Mouse (Mus musculus) kidney, embryonic 15.5 days (tissue): ENCODE measurements around the gene Ypel1. TPM values are rescaled to one million over a fixed set of nuclear protein-coding genes. Genes with fewer than 3 reads are reported as not detected.

Source experiments
- ATAC-seq: fragments of 200-750 bp; cut with Nextera tagmentation; replicated peaks from 2 replicates; pipeline ENCODE4 v1.8.0; 2017; ENCODE audit warnings: moderate TSS enrichment; ENCODE audit not compliant: low FRiP score
- H3K27ac ChIP-seq: fragments of 300-500 bp; sonication (generic); 2 replicates; pipeline ENCODE4 v1.5.1; 2015; ENCODE audit warnings: mild to moderate bottlenecking, inconsistent platforms
- H3K27me3 ChIP-seq: fragments of 300-500 bp; sonication (generic); 2 replicates; pipeline ENCODE4 v1.6.1; 2015; ENCODE audit warnings: inconsistent platforms
- H3K36me3 ChIP-seq: fragments of 300-500 bp; sonication (generic); 2 replicates; pipeline ENCODE4 v1.6.1; 2015; ENCODE audit warnings: inconsistent platforms
- H3K4me1 ChIP-seq: fragments of 300-500 bp; sonication (generic); 2 replicates; pipeline ENCODE4 v1.6.1; 2015; ENCODE audit warnings: inconsistent platforms
- H3K4me2 ChIP-seq: fragments of 300-500 bp; sonication (generic); 2 replicates; pipeline ENCODE4 v1.6.1; 2015; ENCODE audit warnings: moderate library complexity, mild to moderate bottlenecking, inconsistent platforms
- H3K4me3 ChIP-seq: fragments of 300-500 bp; sonication (generic); replicated peaks from 2 replicates; pipeline ENCODE4 v1.5.1; 2015; ENCODE audit warnings: mild to moderate bottlenecking, inconsistent platforms
- H3K9ac ChIP-seq: fragments of 300-500 bp; sonication (generic); 2 replicates; pipeline ENCODE4 v1.6.1; 2015; ENCODE audit warnings: mild to moderate bottlenecking, inconsistent platforms
- H3K9me3 ChIP-seq: fragments of 300-500 bp; sonication (generic); replicated peaks from 2 replicates; pipeline ENCODE4 v1.6.1; 2016; ENCODE audit warnings: inconsistent platforms
- WGBS: fragments of 180-500 bp; shearing (Covaris S2); methylation state at CpG from one replicate; pipeline ENCODE4 v1.1.7; 2015; ENCODE audit warnings: mixed read lengths; 5-methylcytosine and 5-hydroxymethylcytosine counted together
- polyA plus RNA-seq: library from polyadenylated mRNA; unstranded; fragments of >200 nt; fragmentation: Nextera tagmentation; extraction: Ambion mirVana; gene quantifications from 2 replicates; pipeline ENCODE4 v1.2.1, GENCODE M21; 2015

Ypel1 gene
- polyA plus RNA-seq, 1 experiment from 2014 or later = 43.5 TPM

GRCm38 (mm10) chr16:17055584-17055983 lies 13.9 kb upstream of the Ypel1 start:
- no peaks in the 10 kb centered on the region for H3K36me3 ChIP-seq
- no peak overlapping the region for H3K9ac ChIP-seq
- whole genome bisulfite sequencing = 81% methylated on average over 3 of the region's 3 CpGs
- no peak for ATAC-seq
- no peaks in the 10 kb centered on the region for H3K27me3 ChIP-seq
- H3K4me2 ChIP-seq = no peak overlapping the region
- no peaks in the 10 kb centered on the region for H3K9me3 ChIP-seq
- no peaks in the 10 kb centered on the region for H3K4me1 ChIP-seq
- no peak overlapping the region for H3K4me3 ChIP-seq
- no peak overlapping the region for H3K27ac ChIP-seq

- no peak overlapping the region for H3K4me2 ChIP-seq
- no peak overlapping the region for H3K9ac ChIP-seq
- H3K27me3 ChIP-seq = no peaks in the 10 kb centered on the region
- no peak for ATAC-seq
- no peak overlapping the region for H3K27ac ChIP-seq
- WGBS = 56% methylated on average over 1 of the region's 1 CpGs
- no peak overlapping the region for H3K4me3 ChIP-seq
- H3K36me3 ChIP-seq = no peaks in the 10 kb centered on the region
- 0 out of 2 replicates have a peak, but pooled peaks cover 4% of the 10 kb centered on the region for H3K4me1 ChIP-seq
- no peaks in the 10 kb centered on the region for H3K9me3 ChIP-seq
Observed at GRCm38 (mm10) chr16:17062338-17062737, 7.2 kb upstream of the Ypel1 start.

- no peak for ATAC-seq
- Histone ChIP-seq H3K4me2 (no peak overlapping the region), H3K27ac (no peak overlapping the region), H3K4me3 (no peak overlapping the region), H3K27me3 (no peaks in the 10 kb centered on the region), H3K36me3 (no peaks in the 10 kb centered on the region), H3K9ac (no peak overlapping the region), H3K4me1 (peaks cover 15% of the 10 kb centered on the region), H3K9me3 (no peaks in the 10 kb centered on the region)
- 88% methylated on average over 2 of the region's 2 CpGs for WGBS
Observed at GRCm38 (mm10) chr16:17067552-17067951, 1.9 kb upstream of the Ypel1 start.

- WGBS = 48% methylated on average over 6 of the region's 6 CpGs
Observed at GRCm38 (mm10) chr16:17070716-17071115, 1.2 kb downstream of the Ypel1 start.

GRCm38 (mm10) chr16:17073000-17073399 lies 3.5 kb downstream of the Ypel1 start:
- H3K9ac ChIP-seq = no peak overlapping the region
- no peak overlapping the region for H3K4me2 ChIP-seq
- H3K27ac ChIP-seq = no peak overlapping the region
- H3K4me3 ChIP-seq = no peak overlapping the region
- H3K27me3 ChIP-seq = no peaks in the 10 kb centered on the region
- WGBS = 87% methylated on average over 7 of the region's 7 CpGs
- no peaks in the 10 kb centered on the region for H3K9me3 ChIP-seq
- H3K36me3 ChIP-seq = peaks cover 34% of the 10 kb centered on the region
- ATAC-seq = no peak
- peaks cover 15% of the 10 kb centered on the region for H3K4me1 ChIP-seq

More at GRCm38 (mm10) chr16:17070716-17071115, 1.2 kb downstream of the Ypel1 start:
- Histone ChIP-seq H3K27ac (no peak overlapping the region), H3K36me3 (peaks cover 15% of the 10 kb centered on the region), H3K9me3 (no peaks in the 10 kb centered on the region), H3K4me1 (peaks cover 15% of the 10 kb centered on the region), H3K27me3 (no peaks in the 10 kb centered on the region), H3K4me2 (peak overlapping the region; percentile 89), H3K9ac (0 out of 2 replicates have a peak overlapping the region, but pooled peaks have one; percentile 85), H3K4me3 (peak overlapping the region; percentile 89)
- no peak for ATAC-seq

GRCm38 (mm10) chr16:17076301-17076700 lies 6.8 kb downstream of the Ypel1 start:
- H3K27me3 ChIP-seq = no peaks in the 10 kb centered on the region
- no peak overlapping the region for H3K4me3 ChIP-seq
- H3K27ac ChIP-seq = no peak overlapping the region
- no peaks in the 10 kb centered on the region for H3K9me3 ChIP-seq
- H3K4me2 ChIP-seq = no peak overlapping the region
- WGBS = 92% methylated on average over 2 of the region's 2 CpGs
- H3K9ac ChIP-seq = no peak overlapping the region
- ATAC-seq = no peak
- no peaks in the 10 kb centered on the region for H3K4me1 ChIP-seq
- peaks cover 61% of the 10 kb centered on the region for H3K36me3 ChIP-seq

GRCm38 (mm10) chr16:17076869-17077268 lies 7.4 kb downstream of the Ypel1 start:
- H3K36me3 ChIP-seq = peaks cover 65% of the 10 kb centered on the region
- no peak overlapping the region for H3K4me3 ChIP-seq
- no peak overlapping the region for H3K4me2 ChIP-seq
- ATAC-seq = no peak
- H3K4me1 ChIP-seq = no peaks in the 10 kb centered on the region
- no peaks in the 10 kb centered on the region for H3K27me3 ChIP-seq
- no peak overlapping the region for H3K27ac ChIP-seq
- no peak overlapping the region for H3K9ac ChIP-seq
- no peaks in the 10 kb centered on the region for H3K9me3 ChIP-seq

GRCm38 (mm10) chr16:17078101-17078500 lies 8.6 kb downstream of the Ypel1 start:
- 90% methylated on average over 7 of the region's 7 CpGs for WGBS
- H3K27ac ChIP-seq = no peak overlapping the region
- no peaks in the 10 kb centered on the region for H3K9me3 ChIP-seq
- no peaks in the 10 kb centered on the region for H3K27me3 ChIP-seq
- no peaks in the 10 kb centered on the region for H3K4me1 ChIP-seq
- peaks cover 76% of the 10 kb centered on the region for H3K36me3 ChIP-seq
- H3K4me3 ChIP-seq = no peak overlapping the region
- ATAC-seq = no peak
- H3K4me2 ChIP-seq = no peak overlapping the region
- no peak overlapping the region for H3K9ac ChIP-seq

- no peak overlapping the region for H3K4me2 ChIP-seq
- H3K9ac ChIP-seq = no peak overlapping the region
- no peak for ATAC-seq
- 84% methylated on average over 6 of the region's 6 CpGs for WGBS
- H3K4me1 ChIP-seq = no peaks in the 10 kb centered on the region
- H3K27me3 ChIP-seq = no peaks in the 10 kb centered on the region
- H3K9me3 ChIP-seq = no peaks in the 10 kb centered on the region
- H3K36me3 ChIP-seq = peaks cover 91% of the 10 kb centered on the region
- H3K27ac ChIP-seq = no peak overlapping the region
- H3K4me3 ChIP-seq = no peak overlapping the region
Observed at GRCm38 (mm10) chr16:17082121-17082792, 12.8 kb downstream of the Ypel1 start.

GRCm38 (mm10) chr16:17085636-17086035 lies 16.1 kb downstream of the Ypel1 start:
- ATAC-seq = no peak
- H3K9me3 ChIP-seq = no peaks in the 10 kb centered on the region
- no peak overlapping the region for H3K27ac ChIP-seq
- no peaks in the 10 kb centered on the region for H3K4me1 ChIP-seq
- H3K27me3 ChIP-seq = no peaks in the 10 kb centered on the region
- H3K4me3 ChIP-seq = no peak overlapping the region
- no peak overlapping the region for H3K4me2 ChIP-seq
- peaks cover 97% of the 10 kb centered on the region for H3K36me3 ChIP-seq
- WGBS = 89% methylated on average over 4 of the region's 4 CpGs
- no peak overlapping the region for H3K9ac ChIP-seq

- no peak overlapping the region for H3K4me2 ChIP-seq
- H3K27me3 ChIP-seq = no peaks in the 10 kb centered on the region
- no peaks in the 10 kb centered on the region for H3K4me1 ChIP-seq
- H3K27ac ChIP-seq = no peak overlapping the region
- H3K9ac ChIP-seq = no peak overlapping the region
- ATAC-seq = no peak
- H3K36me3 ChIP-seq = peaks cover 97% of the 10 kb centered on the region
- H3K9me3 ChIP-seq = no peaks in the 10 kb centered on the region
- WGBS = 84% methylated on average over 3 of the region's 3 CpGs
- H3K4me3 ChIP-seq = no peak overlapping the region
Observed at GRCm38 (mm10) chr16:17086241-17086640, 16.7 kb downstream of the Ypel1 start.

- peaks cover 97% of the 10 kb centered on the region for H3K36me3 ChIP-seq
- WGBS = 65% methylated on average over 13 of the region's 13 CpGs
Observed at GRCm38 (mm10) chr16:17086669-17087193, 17.2 kb downstream of the Ypel1 start.

GRCm38 (mm10) chr16:17088346-17088745 lies 18.9 kb downstream of the Ypel1 start:
- Histone ChIP-seq H3K4me3 (no peak overlapping the region), H3K4me1 (no peaks in the 10 kb centered on the region), H3K4me2 (no peak overlapping the region), H3K36me3 (peaks cover 100% of the 10 kb centered on the region), H3K9me3 (no peaks in the 10 kb centered on the region), H3K27ac (no peak overlapping the region), H3K9ac (no peak overlapping the region), H3K27me3 (no peaks in the 10 kb centered on the region)
- ATAC-seq = no peak
- WGBS = 78% methylated on average over 3 of the region's 3 CpGs

More at GRCm38 (mm10) chr16:17086669-17087193, 17.2 kb downstream of the Ypel1 start:
- Histone ChIP-seq H3K9me3 (no peaks in the 10 kb centered on the region), H3K9ac (no peak overlapping the region), H3K4me2 (no peak overlapping the region), H3K27me3 (no peaks in the 10 kb centered on the region), H3K4me1 (no peaks in the 10 kb centered on the region), H3K4me3 (no peak overlapping the region), H3K27ac (no peak overlapping the region)
- no peak for ATAC-seq
